Mouse (Mus musculus) heart, postnatal 14 days (tissue): ENCODE measurements around the gene Fbln5. TPM values are rescaled to one million over a fixed set of nuclear protein-coding genes. Genes with fewer than 3 reads are reported as not detected.

Source experiments
- DNase-seq, 2 experiments: peaks; one replicate each; pipeline ENCODE4 v3.0.0; 2021 to 2022
- intact Hi-C: fragments of 180-260 bp; cut with DNase I; formaldehyde crosslinking; loops from one replicate; pipeline ENCODE4 v1.15.1; 2025
- total RNA-seq, 2 experiments: library from RNA; stranded (reverse); gene quantifications; 2 replicates each; pipeline ENCODE4 v1.2.3; 2021

Gene Fbln5
- total RNA-seq, 2 experiments from 2014 or later = 31.6 to 38.1 TPM

- intact Hi-C loops = no loop called here
- DNase-seq = peak in 1 of 2 experiments; percentile 16
Measured at GRCm38 (mm10) chr12:101766228-101766852, 52.5 kb downstream of the Fbln5 start.

- intact Hi-C loops = no loop called here
- DNase-seq = no peak
Measured at GRCm38 (mm10) chr12:101764870-101765269, 54.0 kb downstream of the Fbln5 start.

GRCm38 (mm10) chr12:101763065-101763464 is 55.8 kb downstream of the Fbln5 start:
- intact Hi-C loops = no loop called here
- no peak for DNase-seq

GRCm38 (mm10) chr12:101762054-101762453 is 56.8 kb downstream of the Fbln5 start:
- intact Hi-C loops = no loop called here
- DNase-seq = no peak

GRCm38 (mm10) chr12:101759440-101760045 is 59.3 kb downstream of the Fbln5 start:
- intact Hi-C loops = no loop called here
- DNase-seq = peak in 1 of 2 experiments; percentile 33

GRCm38 (mm10) chr12:101758698-101759097 is 60.2 kb downstream of the Fbln5 start:
- DNase-seq = no peak
- intact Hi-C loops = no loop called here

GRCm38 (mm10) chr12:101742375-101742774 is 76.5 kb downstream of the Fbln5 start:
- no peak for DNase-seq
- intact Hi-C loops = no loop called here

GRCm38 (mm10) chr12:101740486-101740885 is 78.4 kb downstream of the Fbln5 start:
- intact Hi-C loops = no loop called here
- DNase-seq = no peak

GRCm38 (mm10) chr12:101740045-101740444 is 78.8 kb downstream of the Fbln5 start:
- intact Hi-C loops = no loop called here
- no peak for DNase-seq

GRCm38 (mm10) chr12:101718755-101719150 is 100.1 kb downstream of the Fbln5 start:
- no peak for DNase-seq
- intact Hi-C loops = no loop called here

GRCm38 (mm10) chr12:101718054-101718754 is 100.7 kb downstream of the Fbln5 start, which contains the start of gene Tc2n:
Gene Tc2n, minus strand, starts transcription at chr12:101718523.
- peak; percentile 51 to 55 for DNase-seq
- intact Hi-C loops = no loop called here

GRCm38 (mm10) chr12:101699176-101699575 is 119.7 kb downstream of the Fbln5 start:
- no peak for DNase-seq
- intact Hi-C loops = no loop called here

Other genes with a start within 250 kb of the Fbln5 start
- gene Tc2n, start 100.5 kb downstream of the Fbln5 start, total RNA-seq = 1 to 10 TPM in 1 of 2 experiments, under 1 TPM in 1; 0.76 to 1.1 TPM
- gene Trip11, start 94.2 kb upstream of the Fbln5 start, total RNA-seq = 10 to 100 TPM; 31.7 to 35.1 TPM
- 10 to 100 TPM in 1 of 2 experiments, 1 to 10 TPM in 1; 9.2 to 10.7 TPM for gene Atxn3, start 139.2 kb upstream of the Fbln5 start, total RNA-seq
- 10 to 100 TPM; 15.7 TPM for gene Cpsf2, start 156.9 kb upstream of the Fbln5 start, total RNA-seq